Mouse (Mus musculus): Measurements from ENCODE around the gene Gm11444. TPM values are rescaled to one million over a fixed set of nuclear protein-coding genes. Genes with fewer than 3 reads are reported as not detected.

Gm11444 gene
- polyA plus RNA-seq, 1 experiment from 2014 or later = not detected

DNA sequence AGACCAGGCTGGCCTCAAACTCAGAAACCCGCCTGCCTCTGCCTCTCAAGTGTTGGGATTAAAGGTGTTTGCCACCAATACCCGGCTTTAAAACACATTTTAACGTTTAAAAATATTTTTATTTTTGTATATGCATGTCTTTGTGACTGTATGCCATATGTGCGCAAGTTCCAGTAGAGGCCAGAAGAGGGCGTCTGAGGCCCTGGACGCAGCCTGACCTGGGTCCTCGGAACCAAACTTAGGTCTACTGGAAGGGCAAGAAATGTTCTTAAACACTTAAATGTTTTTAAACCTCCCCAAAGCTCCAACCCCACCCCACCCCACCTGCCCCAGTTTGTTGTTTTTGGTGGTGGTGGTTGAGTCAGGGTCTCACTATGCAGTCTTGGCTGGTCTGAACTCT, 14.2 kb upstream of the Gm11444 start:
- WGBS = 34% methylated on average over 7 of the region's 7 CpGs
- Histone ChIP-seq H3K4me2 (no peak overlapping the region), H3K9ac (no peak overlapping the region), H3K4me1 (ENCODE audit: insufficient read depth) (no peaks in the 10 kb centered on the region), H3K27ac (ENCODE audit: low read depth) (no peak overlapping the region), H3K36me3 (ENCODE audit: insufficient read depth) (no peaks in the 10 kb centered on the region), H3K4me3 (ENCODE audit: low read depth, low read length) (no peak overlapping the region), H3K27me3 (ENCODE audit: insufficient read depth, low read length) (no peaks in the 10 kb centered on the region), H3K9me3 (ENCODE audit: low read depth, low read length) (no peaks in the 10 kb centered on the region)
- peak; percentile 63 for DNase-seq
- TF ChIP-seq CTCF (IDR thresholded peaks at IDR 0.05; ENCODE audit: low read depth) = peak; percentile 59
- no peak for ATAC-seq (ENCODE audit: insufficient read depth)

DNA sequence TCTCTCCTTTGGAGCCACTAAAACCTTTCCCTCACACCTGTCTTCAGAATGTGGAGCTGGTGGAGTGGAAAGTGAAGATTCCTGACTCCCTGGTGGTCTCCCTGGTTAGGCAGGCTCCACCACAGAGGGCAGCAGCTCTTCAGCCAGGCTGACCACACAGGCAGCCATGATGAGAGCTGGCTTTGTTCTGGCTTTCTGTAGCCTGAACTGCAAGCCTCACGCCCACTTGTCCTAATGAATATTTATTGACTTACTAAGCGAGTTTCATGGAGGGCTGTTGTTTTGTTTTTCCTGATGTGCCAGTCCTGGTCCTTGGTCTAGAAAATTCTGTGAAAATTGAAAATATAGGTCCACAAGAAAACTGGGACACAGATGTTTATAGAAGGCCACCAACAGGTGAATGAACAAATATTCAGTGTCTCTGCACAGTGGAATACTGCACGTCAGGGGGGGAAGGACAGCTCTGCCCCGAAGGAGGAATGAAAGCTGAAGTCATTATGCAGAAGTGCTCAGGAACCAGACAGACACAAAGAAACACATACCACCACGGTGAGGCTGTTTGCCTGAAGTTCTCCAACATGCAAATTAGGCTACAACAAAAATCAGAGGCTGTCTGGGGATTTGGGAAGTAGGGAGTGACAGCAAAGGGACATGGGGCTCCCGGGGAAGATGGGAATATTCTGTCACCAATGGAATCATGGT, 8.0 kb upstream of the Gm11444 start:
- WGBS = 36% methylated on average over 6 of the region's 6 CpGs
- no peak overlapping the region for H3K4me3 ChIP-seq (ENCODE audit: low read depth, low read length)
- H3K9ac ChIP-seq = no peak overlapping the region
- H3K27ac ChIP-seq (ENCODE audit: low read depth) = no peak overlapping the region
- ATAC-seq (ENCODE audit: insufficient read depth) (no peak), DNase-seq (no peak)
- H3K4me1 ChIP-seq (ENCODE audit: insufficient read depth) = no peaks in the 10 kb centered on the region
- no peak overlapping the region for H3K4me2 ChIP-seq
- no peaks in the 10 kb centered on the region for H3K36me3 ChIP-seq (ENCODE audit: insufficient read depth)
- no peaks in the 10 kb centered on the region for H3K27me3 ChIP-seq (ENCODE audit: insufficient read depth, low read length)
- H3K9me3 ChIP-seq (ENCODE audit: low read depth, low read length) = no peaks in the 10 kb centered on the region
- TF ChIP-seq CTCF (IDR thresholded peaks at IDR 0.05; ENCODE audit: low read depth) = no peak

DNA sequence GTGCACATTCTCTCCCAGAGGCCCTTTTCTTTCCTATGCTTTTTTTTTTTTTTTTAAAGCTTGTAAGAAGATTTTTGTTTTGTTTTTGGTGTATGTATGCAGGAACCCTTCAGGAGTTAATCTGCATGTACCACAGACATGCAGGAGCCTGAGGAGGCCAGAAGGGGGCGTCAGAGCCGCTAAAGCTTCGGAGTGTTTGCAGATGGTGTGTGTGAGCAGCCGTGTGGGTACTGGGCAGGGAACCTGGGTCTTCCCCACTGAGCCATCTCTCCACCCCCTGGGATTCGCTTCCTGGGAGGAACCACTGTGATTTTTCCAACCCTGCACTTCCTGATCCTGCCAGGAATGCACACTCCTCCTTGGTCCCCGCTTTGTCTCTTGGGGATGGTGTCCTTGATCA, 625 bp upstream of the Gm11444 start:
- Histone ChIP-seq H3K4me3 (ENCODE audit: low read depth, low read length) (no peak overlapping the region), H3K27ac (ENCODE audit: low read depth) (no peak overlapping the region), H3K9ac (no peak overlapping the region), H3K36me3 (ENCODE audit: insufficient read depth) (no peaks in the 10 kb centered on the region), H3K4me2 (no peak overlapping the region), H3K9me3 (ENCODE audit: low read depth, low read length) (no peaks in the 10 kb centered on the region), H3K4me1 (ENCODE audit: insufficient read depth) (no peaks in the 10 kb centered on the region), H3K27me3 (ENCODE audit: insufficient read depth, low read length) (no peaks in the 10 kb centered on the region)
- DNase-seq (peak; percentile 65), ATAC-seq (ENCODE audit: insufficient read depth) (no peak)
- peak; percentile 53 for TF ChIP-seq CTCF (IDR thresholded peaks at IDR 0.05; ENCODE audit: low read depth)
- 40% methylated on average over 6 of the region's 6 CpGs for WGBS

DNA sequence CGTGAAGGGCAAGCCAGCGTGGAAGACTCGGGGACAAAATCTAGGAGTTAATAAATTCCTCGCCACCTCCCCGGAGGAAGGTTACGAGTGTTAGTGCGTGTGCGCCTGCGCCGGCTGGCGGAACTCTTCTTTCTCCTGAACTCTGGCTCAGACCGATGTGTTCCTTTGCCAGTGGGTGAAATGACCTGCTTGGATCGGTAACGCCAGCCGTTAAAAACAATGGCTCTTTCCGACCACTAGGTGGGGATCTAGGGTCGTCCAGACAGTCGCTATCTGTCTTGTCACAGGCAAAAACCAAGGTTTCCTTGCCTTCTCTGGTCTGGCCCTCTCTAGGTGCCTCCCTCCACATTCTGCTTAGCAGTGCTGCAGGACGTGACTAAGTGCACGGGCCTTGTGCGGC, 1.1 kb downstream of the Gm11444 start:
- peak overlapping the region; percentile 51 for H3K4me2 ChIP-seq
- no peaks in the 10 kb centered on the region for H3K9me3 ChIP-seq (ENCODE audit: low read depth, low read length)
- ATAC-seq (ENCODE audit: insufficient read depth) (peak; percentile 15; the same call in 1 of the 2 replicates), DNase-seq (peak; percentile 96)
- TF ChIP-seq CTCF (IDR thresholded peaks at IDR 0.05; ENCODE audit: low read depth) = peak; percentile 97
- WGBS = 1% methylated on average over 21 of the region's 21 CpGs
- H3K36me3 ChIP-seq (ENCODE audit: insufficient read depth) = no peaks in the 10 kb centered on the region
- H3K27me3 ChIP-seq (ENCODE audit: insufficient read depth, low read length) = no peaks in the 10 kb centered on the region
- H3K4me3 ChIP-seq (ENCODE audit: low read depth, low read length) = peak overlapping the region; percentile 7
- no peak overlapping the region for H3K27ac ChIP-seq (ENCODE audit: low read depth)
- H3K9ac ChIP-seq = no peak overlapping the region
- peaks cover 5% of the 10 kb centered on the region; the same call in 1 of the 2 replicates for H3K4me1 ChIP-seq (ENCODE audit: insufficient read depth)

DNA sequence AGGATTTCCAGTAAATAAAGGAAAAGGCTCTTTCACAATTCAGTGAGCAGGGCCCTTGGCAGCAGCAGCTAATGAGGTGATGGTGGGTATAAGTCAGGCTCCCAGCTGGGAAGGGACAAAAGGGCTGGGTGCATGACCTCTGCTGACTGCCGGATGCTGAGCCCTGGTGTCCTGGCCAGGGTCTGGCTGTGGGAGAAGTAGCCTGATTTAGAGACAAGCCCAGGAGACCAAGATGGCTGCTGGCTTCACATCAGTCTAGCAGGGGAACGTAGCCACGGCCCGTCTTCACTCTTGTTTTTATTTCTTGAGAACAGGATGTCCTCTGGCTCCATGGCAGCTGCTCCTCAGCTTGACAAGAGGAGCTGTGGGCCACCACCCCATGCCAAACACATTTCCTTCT, 3.6 kb downstream of the Gm11444 start:
- H3K4me1 ChIP-seq (ENCODE audit: insufficient read depth) = peaks cover 7% of the 10 kb centered on the region; the same call in 1 of the 2 replicates
- H3K9me3 ChIP-seq (ENCODE audit: low read depth, low read length) = no peaks in the 10 kb centered on the region
- peak overlapping the region; percentile 6 for H3K4me2 ChIP-seq
- H3K9ac ChIP-seq = no peak overlapping the region
- no peak overlapping the region for H3K4me3 ChIP-seq (ENCODE audit: low read depth, low read length)
- H3K27me3 ChIP-seq (ENCODE audit: insufficient read depth, low read length) = peaks cover 4% of the 10 kb centered on the region; the same call in 1 of the 2 replicates
- peak overlapping the region; percentile 99 for H3K27ac ChIP-seq (ENCODE audit: low read depth)
- peaks cover 17% of the 10 kb centered on the region for H3K36me3 ChIP-seq (ENCODE audit: insufficient read depth)
- no peak for TF ChIP-seq CTCF (IDR thresholded peaks at IDR 0.05; ENCODE audit: low read depth)
- WGBS = 22% methylated on average over 4 of the region's 4 CpGs
- ATAC-seq (ENCODE audit: insufficient read depth) (peak; percentile 12), DNase-seq (peak; percentile 88)

DNA sequence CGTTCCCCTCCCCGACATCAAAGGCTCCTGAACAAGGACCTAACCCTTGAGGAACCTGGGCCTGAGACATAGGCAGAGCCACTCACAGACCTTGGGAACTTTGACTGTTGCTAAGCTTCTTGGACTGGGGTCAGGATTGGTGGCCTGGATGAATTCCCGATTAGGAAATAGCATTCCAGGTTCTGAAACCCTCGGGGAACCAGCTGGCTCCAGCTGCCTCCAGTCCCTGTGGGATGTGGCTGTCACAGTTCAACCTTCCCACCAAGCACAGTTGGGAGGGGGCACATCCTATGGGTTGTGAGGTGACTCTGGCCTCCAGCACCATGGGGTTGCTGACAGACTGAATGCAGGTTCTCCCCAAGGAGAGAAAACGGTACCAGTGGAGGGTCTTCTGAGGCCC, 4.2 kb downstream of the Gm11444 start:
- Histone ChIP-seq H3K27ac (ENCODE audit: low read depth) (peak overlapping the region; percentile 99), H3K9me3 (ENCODE audit: low read depth, low read length) (no peaks in the 10 kb centered on the region), H3K4me2 (peak overlapping the region; percentile 23), H3K36me3 (ENCODE audit: insufficient read depth) (peaks cover 23% of the 10 kb centered on the region), H3K9ac (no peak overlapping the region), H3K4me1 (ENCODE audit: insufficient read depth) (peaks cover 7% of the 10 kb centered on the region; the same call in 1 of the 2 replicates), H3K4me3 (ENCODE audit: low read depth, low read length) (no peak overlapping the region), H3K27me3 (ENCODE audit: insufficient read depth, low read length) (peaks cover 9% of the 10 kb centered on the region)
- ATAC-seq (ENCODE audit: insufficient read depth) (peak; percentile 21; the same call in 1 of the 2 replicates), DNase-seq (peak; percentile 93)
- WGBS = 23% methylated on average over 5 of the region's 5 CpGs
- no peak for TF ChIP-seq CTCF (IDR thresholded peaks at IDR 0.05; ENCODE audit: low read depth)

DNA sequence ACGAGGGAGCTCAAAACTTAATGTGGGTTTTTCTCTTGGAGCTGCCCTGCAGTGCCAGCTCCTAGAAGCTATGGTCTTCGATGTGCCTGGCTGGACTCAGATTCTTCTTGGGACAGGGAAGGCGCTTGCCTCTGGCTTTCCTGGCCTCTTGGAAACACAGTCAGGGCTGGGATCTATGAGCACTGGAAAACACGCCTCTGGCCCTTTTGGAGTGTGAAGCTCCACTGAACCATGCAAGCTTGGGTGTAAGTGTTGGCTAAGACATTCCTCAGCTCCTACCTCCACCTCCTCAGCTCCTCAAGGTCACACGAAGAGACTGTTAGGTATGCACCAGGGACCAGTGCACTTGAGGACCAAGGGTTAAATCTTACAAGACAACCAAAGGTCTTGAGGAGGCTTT, 5.2 kb downstream of the Gm11444 start:
- H3K27ac ChIP-seq (ENCODE audit: low read depth) = peak overlapping the region; percentile 99

More for the DNA sequence above, 5.2 kb downstream of the Gm11444 start:
- H3K9me3 ChIP-seq (ENCODE audit: low read depth, low read length) = no peaks in the 10 kb centered on the region
- 30% methylated on average over 5 of the region's 5 CpGs for WGBS
- DNase-seq (no peak), ATAC-seq (ENCODE audit: insufficient read depth) (no peak)
- H3K4me3 ChIP-seq (ENCODE audit: low read depth, low read length) = peak overlapping the region; percentile 80
- H3K4me1 ChIP-seq (ENCODE audit: insufficient read depth) = peaks cover 11% of the 10 kb centered on the region; the same call in 1 of the 2 replicates
- H3K9ac ChIP-seq = peak overlapping the region; percentile 99
- H3K27me3 ChIP-seq (ENCODE audit: insufficient read depth, low read length) = peaks cover 19% of the 10 kb centered on the region
- H3K36me3 ChIP-seq (ENCODE audit: insufficient read depth) = peaks cover 33% of the 10 kb centered on the region
- peak overlapping the region; percentile 93 for H3K4me2 ChIP-seq
- no peak for TF ChIP-seq CTCF (IDR thresholded peaks at IDR 0.05; ENCODE audit: low read depth)
